Mouse (Mus musculus): ENCODE measurements around the gene Cntnap1. TPM values are rescaled to one million over a fixed set of nuclear protein-coding genes. Genes with fewer than 3 reads are reported as not detected.

Gene Cntnap1
- polyA plus RNA-seq, 1 experiment from 2014 or later = 2.2 TPM

GRCm38 (mm10) chr11:101161551-101161950, 8.8 kb upstream of the Cntnap1 start:
- Histone ChIP-seq H3K27ac (ENCODE audit: low read length) (no peak overlapping the region), H3K4me3 (ENCODE audit: low read length) (no peak overlapping the region), H3K9ac (replicated peaks; ENCODE audit: low read length) (no peak overlapping the region), H3K27me3 (ENCODE audit: insufficient read depth, low read length) (peaks cover 3% of the 10 kb centered on the region; the same call in 1 of the 2 replicates), H3K4me1 (ENCODE audit: insufficient read depth, low read length) (peaks cover 38% of the 10 kb centered on the region), H3K9me3 (ENCODE audit: low read length) (no peaks in the 10 kb centered on the region), H3K4me2 (replicated peaks; ENCODE audit: low read depth, low read length) (no peak overlapping the region), H3K36me3 (ENCODE audit: insufficient read depth, low read length) (peaks cover 31% of the 10 kb centered on the region)
- no peak for ATAC-seq (ENCODE audit: low FRiP score, low TSS enrichment)
- 88% methylated on average over 15 of the region's 15 CpGs for WGBS

- peaks cover 38% of the 10 kb centered on the region for H3K36me3 ChIP-seq (ENCODE audit: insufficient read depth, low read length)
- 60% methylated on average over 5 of the region's 5 CpGs for WGBS
- H3K4me1 ChIP-seq (ENCODE audit: insufficient read depth, low read length) = peaks cover 39% of the 10 kb centered on the region
- no peak for ATAC-seq (ENCODE audit: low FRiP score, low TSS enrichment)
- H3K27me3 ChIP-seq (ENCODE audit: insufficient read depth, low read length) = peaks cover 10% of the 10 kb centered on the region; the same call in 1 of the 2 replicates
- H3K4me3 ChIP-seq (ENCODE audit: low read length) = no peak overlapping the region
- H3K9me3 ChIP-seq (ENCODE audit: low read length) = no peaks in the 10 kb centered on the region
- no peak overlapping the region for H3K27ac ChIP-seq (ENCODE audit: low read length)
- no peak overlapping the region for H3K9ac ChIP-seq (replicated peaks; ENCODE audit: low read length)
- H3K4me2 ChIP-seq (replicated peaks; ENCODE audit: low read depth, low read length) = no peak overlapping the region
Observed at GRCm38 (mm10) chr11:101162301-101162700, 8.0 kb upstream of the Cntnap1 start.

- no peak for ATAC-seq (ENCODE audit: low FRiP score, low TSS enrichment)
- WGBS = 59% methylated on average over 5 of the region's 5 CpGs
- H3K27me3 ChIP-seq (ENCODE audit: insufficient read depth, low read length) = peaks cover 14% of the 10 kb centered on the region; the same call in 1 of the 2 replicates
- H3K9ac ChIP-seq (replicated peaks; ENCODE audit: low read length) = no peak overlapping the region
- H3K4me3 ChIP-seq (ENCODE audit: low read length) = no peak overlapping the region
- H3K36me3 ChIP-seq (ENCODE audit: insufficient read depth, low read length) = peaks cover 43% of the 10 kb centered on the region
- H3K4me2 ChIP-seq (replicated peaks; ENCODE audit: low read depth, low read length) = no peak overlapping the region
- peaks cover 42% of the 10 kb centered on the region for H3K4me1 ChIP-seq (ENCODE audit: insufficient read depth, low read length)
- H3K9me3 ChIP-seq (ENCODE audit: low read length) = no peaks in the 10 kb centered on the region
- no peak overlapping the region for H3K27ac ChIP-seq (ENCODE audit: low read length)
Observed at GRCm38 (mm10) chr11:101162772-101163171, 7.6 kb upstream of the Cntnap1 start.

- 31% methylated on average over 48 of the region's 49 CpGs for WGBS
- H3K9ac ChIP-seq (replicated peaks; ENCODE audit: low read length) = peak overlapping the region; percentile 48; the same call in 1 of the 2 replicates
Observed at GRCm38 (mm10) chr11:101163476-101164350, 6.6 kb upstream of the Cntnap1 start.

GRCm38 (mm10) chr11:101164351-101164665, 6.0 kb upstream of the Cntnap1 start:
- 22% methylated on average over 21 of the region's 21 CpGs for WGBS
- peak overlapping the region; percentile 35 for H3K4me3 ChIP-seq (ENCODE audit: low read length)
- H3K4me1 ChIP-seq (ENCODE audit: insufficient read depth, low read length) = peaks cover 57% of the 10 kb centered on the region
- peak overlapping the region; percentile 59 for H3K4me2 ChIP-seq (replicated peaks; ENCODE audit: low read depth, low read length)
- H3K36me3 ChIP-seq (ENCODE audit: insufficient read depth, low read length) = peaks cover 44% of the 10 kb centered on the region
- H3K27me3 ChIP-seq (ENCODE audit: insufficient read depth, low read length) = peaks cover 17% of the 10 kb centered on the region; the same call in 1 of the 2 replicates
- H3K9ac ChIP-seq (replicated peaks; ENCODE audit: low read length) = peak overlapping the region; percentile 48; the same call in 1 of the 2 replicates
- H3K27ac ChIP-seq (ENCODE audit: low read length) = no peak overlapping the region
- no peaks in the 10 kb centered on the region for H3K9me3 ChIP-seq (ENCODE audit: low read length)
- ATAC-seq (ENCODE audit: low FRiP score, low TSS enrichment) = no peak

More at GRCm38 (mm10) chr11:101163476-101164350, 6.6 kb upstream of the Cntnap1 start:
- 0 out of 2 replicates have a peak, but pooled peaks have one; percentile 3 for ATAC-seq (ENCODE audit: low FRiP score, low TSS enrichment)
- Histone ChIP-seq H3K27me3 (ENCODE audit: insufficient read depth, low read length) (peaks cover 17% of the 10 kb centered on the region; the same call in 1 of the 2 replicates), H3K4me1 (ENCODE audit: insufficient read depth, low read length) (peaks cover 51% of the 10 kb centered on the region), H3K27ac (ENCODE audit: low read length) (no peak overlapping the region), H3K9me3 (ENCODE audit: low read length) (no peaks in the 10 kb centered on the region), H3K36me3 (ENCODE audit: insufficient read depth, low read length) (peaks cover 44% of the 10 kb centered on the region), H3K4me3 (ENCODE audit: low read length) (peak overlapping the region; percentile 35), H3K4me2 (replicated peaks; ENCODE audit: low read depth, low read length) (peak overlapping the region; percentile 59)

GRCm38 (mm10) chr11:101164677-101165580, 5.4 kb upstream of the Cntnap1 start:
- 33% methylated on average over 33 of the region's 35 CpGs for WGBS
- Histone ChIP-seq H3K27me3 (ENCODE audit: insufficient read depth, low read length) (peaks cover 17% of the 10 kb centered on the region; the same call in 1 of the 2 replicates), H3K27ac (ENCODE audit: low read length) (no peak overlapping the region), H3K36me3 (ENCODE audit: insufficient read depth, low read length) (peaks cover 44% of the 10 kb centered on the region), H3K4me3 (ENCODE audit: low read length) (0 out of 2 replicates have a peak overlapping the region, but pooled peaks have one; percentile 35), H3K9ac (replicated peaks; ENCODE audit: low read length) (0 out of 2 replicates have a peak overlapping the region, but pooled peaks have one; percentile 48), H3K9me3 (ENCODE audit: low read length) (no peaks in the 10 kb centered on the region), H3K4me1 (ENCODE audit: insufficient read depth, low read length) (peaks cover 63% of the 10 kb centered on the region), H3K4me2 (replicated peaks; ENCODE audit: low read depth, low read length) (peak overlapping the region; percentile 59)
- ATAC-seq (ENCODE audit: low FRiP score, low TSS enrichment) = 0 out of 2 replicates have a peak, but pooled peaks have one; percentile 27

- no peaks in the 10 kb centered on the region for H3K9me3 ChIP-seq (ENCODE audit: low read length)
- no peak overlapping the region for H3K4me3 ChIP-seq (ENCODE audit: low read length)
- ATAC-seq (ENCODE audit: low FRiP score, low TSS enrichment) = no peak
- peaks cover 66% of the 10 kb centered on the region for H3K4me1 ChIP-seq (ENCODE audit: insufficient read depth, low read length)
- WGBS = 67% methylated on average over 14 of the region's 14 CpGs
- no peak overlapping the region for H3K4me2 ChIP-seq (replicated peaks; ENCODE audit: low read depth, low read length)
- H3K9ac ChIP-seq (replicated peaks; ENCODE audit: low read length) = no peak overlapping the region
- H3K27ac ChIP-seq (ENCODE audit: low read length) = no peak overlapping the region
- peaks cover 17% of the 10 kb centered on the region; the same call in 1 of the 2 replicates for H3K27me3 ChIP-seq (ENCODE audit: insufficient read depth, low read length)
- peaks cover 44% of the 10 kb centered on the region for H3K36me3 ChIP-seq (ENCODE audit: insufficient read depth, low read length)
Observed at GRCm38 (mm10) chr11:101166357-101166756, 4.0 kb upstream of the Cntnap1 start.

- Histone ChIP-seq H3K27me3 (ENCODE audit: insufficient read depth, low read length) (peaks cover 17% of the 10 kb centered on the region; the same call in 1 of the 2 replicates), H3K4me1 (ENCODE audit: insufficient read depth, low read length) (peaks cover 69% of the 10 kb centered on the region), H3K9me3 (ENCODE audit: low read length) (no peaks in the 10 kb centered on the region), H3K27ac (ENCODE audit: low read length) (no peak overlapping the region), H3K4me2 (replicated peaks; ENCODE audit: low read depth, low read length) (0 out of 2 replicates have a peak overlapping the region, but pooled peaks have one; percentile 96), H3K9ac (replicated peaks; ENCODE audit: low read length) (0 out of 2 replicates have a peak overlapping the region, but pooled peaks have one; percentile 1), H3K36me3 (ENCODE audit: insufficient read depth, low read length) (peaks cover 36% of the 10 kb centered on the region), H3K4me3 (ENCODE audit: low read length) (no peak overlapping the region)
- 58% methylated on average over 19 of the region's 19 CpGs for WGBS
- no peak for ATAC-seq (ENCODE audit: low FRiP score, low TSS enrichment)
Observed at GRCm38 (mm10) chr11:101167211-101167962, 2.9 kb upstream of the Cntnap1 start.

GRCm38 (mm10) chr11:101167963-101168300, 2.4 kb upstream of the Cntnap1 start:
- peaks cover 17% of the 10 kb centered on the region; the same call in 1 of the 2 replicates for H3K27me3 ChIP-seq (ENCODE audit: insufficient read depth, low read length)
- WGBS = 50% methylated on average over 8 of the region's 8 CpGs
- H3K4me2 ChIP-seq (replicated peaks; ENCODE audit: low read depth, low read length) = peak overlapping the region; percentile 96
- no peaks in the 10 kb centered on the region for H3K9me3 ChIP-seq (ENCODE audit: low read length)
- 0 out of 2 replicates have a peak overlapping the region, but pooled peaks have one; percentile 1 for H3K9ac ChIP-seq (replicated peaks; ENCODE audit: low read length)
- peaks cover 36% of the 10 kb centered on the region for H3K36me3 ChIP-seq (ENCODE audit: insufficient read depth, low read length)
- H3K4me1 ChIP-seq (ENCODE audit: insufficient read depth, low read length) = peaks cover 71% of the 10 kb centered on the region
- no peak overlapping the region for H3K27ac ChIP-seq (ENCODE audit: low read length)
- H3K4me3 ChIP-seq (ENCODE audit: low read length) = peak overlapping the region; percentile 77; the same call in 1 of the 2 replicates
- no peak for ATAC-seq (ENCODE audit: low FRiP score, low TSS enrichment)

All from kidney, embryonic 16.5 days (tissue).